Mouse (Mus musculus): ENCODE results near the gene Ryk. TPM values are rescaled to one million over a fixed set of nuclear protein-coding genes. Genes with fewer than 3 reads are reported as not detected.
A peak's percentile ranks its signal among the peaks of the same experiment; 100 is the strongest.

The Ryk gene
- total RNA-seq (2014; rRNA removed; ENCODE audit: low replicate concordance) (60.2 and 66.1 TPM in 2 replicates), polyA plus RNA-seq (2015; fragmentation: Nextera tagmentation; extraction: Ambion mirVana) (8.2 and 8.8 TPM in 2 replicates)

- WGBS = under 1% methylated on average over 85 of the region's 119 CpGs
- ATAC-seq (ENCODE audit: insufficient read depth, low read depth) (peak; percentile 88), DNase-seq (ENCODE audit: low spot score) (peak; percentile 75)
- TF ChIP-seq CTCF (IDR thresholded peaks at IDR 0.05; ENCODE audit: low read depth) (no peak), EP300 (IDR thresholded peaks at IDR 0.05; ENCODE audit: low read depth) (no peak)
- Histone ChIP-seq H3K27me3 (ENCODE audit: control insufficient read depth, insufficient read depth, low read length) (no peaks in the 10 kb centered on the region), H3K9ac (replicated peaks; ENCODE audit: low read depth, low read length) (peak within 1 kb of the TSS; percentile 98), H3K4me1 (ENCODE audit: control insufficient read depth, insufficient read depth) (peaks cover 10% of the 10 kb centered on the region), H3K9me3 (replicated peaks; ENCODE audit: control insufficient read depth, low read length) (no peaks in the 10 kb centered on the region), H3K27ac (ENCODE audit: low read depth) (peak within 1 kb of the TSS; percentile 87), H3K4me2 (ENCODE audit: low read depth, low read length) (peak within 1 kb of the TSS; percentile 91), H3K36me3 (replicated peaks; ENCODE audit: control insufficient read depth, insufficient read depth, low read length) (no peaks in the 10 kb centered on the region), H3K4me3 (ENCODE audit: low read depth, low read length) (peak within 1 kb of the TSS; percentile 96)
Observed at GRCm38 (mm10) chr9:102834742-102835591, at the start of gene Ryk. Gene Ryk, plus strand, starts transcription at chr9:102834917.

- Histone ChIP-seq H3K36me3 (replicated peaks; ENCODE audit: control insufficient read depth, insufficient read depth, low read length) (no peaks in the 10 kb centered on the region), H3K4me3 (ENCODE audit: low read depth, low read length) (no peak overlapping the region), H3K4me1 (ENCODE audit: control insufficient read depth, insufficient read depth) (peaks cover 4% of the 10 kb centered on the region), H3K9me3 (replicated peaks; ENCODE audit: control insufficient read depth, low read length) (no peaks in the 10 kb centered on the region), H3K9ac (replicated peaks; ENCODE audit: low read depth, low read length) (no peak overlapping the region), H3K4me2 (ENCODE audit: low read depth, low read length) (no peak overlapping the region), H3K27me3 (ENCODE audit: control insufficient read depth, insufficient read depth, low read length) (no peaks in the 10 kb centered on the region), H3K27ac (ENCODE audit: low read depth) (no peak overlapping the region)
- no peak for DNase-seq (ENCODE audit: low spot score)
- 79% methylated on average over 3 of the region's 3 CpGs for WGBS
- no peak for TF ChIP-seq EP300 (IDR thresholded peaks at IDR 0.05; ENCODE audit: low read depth)
- TF ChIP-seq CTCF (IDR thresholded peaks at IDR 0.05; ENCODE audit: low read depth) = no peak
- ATAC-seq (ENCODE audit: insufficient read depth, low read depth) = no peak
Observed at GRCm38 (mm10) chr9:102789491-102789890, 45.2 kb upstream of the Ryk start.

- Histone ChIP-seq H3K27ac (ENCODE audit: low read depth) (no peak overlapping the region), H3K9ac (replicated peaks; ENCODE audit: low read depth, low read length) (no peak overlapping the region), H3K36me3 (replicated peaks; ENCODE audit: control insufficient read depth, insufficient read depth, low read length) (no peaks in the 10 kb centered on the region), H3K9me3 (replicated peaks; ENCODE audit: control insufficient read depth, low read length) (no peaks in the 10 kb centered on the region), H3K4me2 (ENCODE audit: low read depth, low read length) (peak overlapping the region; percentile 44), H3K27me3 (ENCODE audit: control insufficient read depth, insufficient read depth, low read length) (no peaks in the 10 kb centered on the region), H3K4me3 (ENCODE audit: low read depth, low read length) (no peak overlapping the region), H3K4me1 (ENCODE audit: control insufficient read depth, insufficient read depth) (peaks cover 4% of the 10 kb centered on the region; the same call in 1 of the 2 replicates)
- ATAC-seq (ENCODE audit: insufficient read depth, low read depth) (no peak), DNase-seq (ENCODE audit: low spot score) (no peak)
- no peak for TF ChIP-seq EP300 (IDR thresholded peaks at IDR 0.05; ENCODE audit: low read depth)
- WGBS = 28% methylated on average over 9 of the region's 9 CpGs
Observed at GRCm38 (mm10) chr9:102791845-102792244, 42.9 kb upstream of the Ryk start.

- ATAC-seq (ENCODE audit: insufficient read depth, low read depth) = no peak
Observed at GRCm38 (mm10) chr9:102792836-102793235, 41.9 kb upstream of the Ryk start.

GRCm38 (mm10) chr9:102793286-102793809 is 41.4 kb upstream of the Ryk start:
- TF ChIP-seq CTCF (IDR thresholded peaks at IDR 0.05; ENCODE audit: low read depth) (no peak), EP300 (IDR thresholded peaks at IDR 0.05; ENCODE audit: low read depth) (no peak)
- WGBS = 56% methylated on average over 12 of the region's 12 CpGs
- Histone ChIP-seq H3K4me1 (ENCODE audit: control insufficient read depth, insufficient read depth) (peaks cover 4% of the 10 kb centered on the region; the same call in 1 of the 2 replicates), H3K4me2 (ENCODE audit: low read depth, low read length) (no peak overlapping the region; the same call in 1 of the 2 replicates), H3K4me3 (ENCODE audit: low read depth, low read length) (no peak overlapping the region), H3K9ac (replicated peaks; ENCODE audit: low read depth, low read length) (no peak overlapping the region), H3K27me3 (ENCODE audit: control insufficient read depth, insufficient read depth, low read length) (no peaks in the 10 kb centered on the region), H3K36me3 (replicated peaks; ENCODE audit: control insufficient read depth, insufficient read depth, low read length) (no peaks in the 10 kb centered on the region), H3K9me3 (replicated peaks; ENCODE audit: control insufficient read depth, low read length) (no peaks in the 10 kb centered on the region), H3K27ac (ENCODE audit: low read depth) (peak overlapping the region; percentile 23; the same call in 1 of the 2 replicates)
- no peak for ATAC-seq (ENCODE audit: insufficient read depth, low read depth)
- no peak for DNase-seq (ENCODE audit: low spot score)

More at GRCm38 (mm10) chr9:102792836-102793235, 41.9 kb upstream of the Ryk start:
- no peak for DNase-seq (ENCODE audit: low spot score)
- TF ChIP-seq EP300 (IDR thresholded peaks at IDR 0.05; ENCODE audit: low read depth) = no peak
- Histone ChIP-seq H3K27me3 (ENCODE audit: control insufficient read depth, insufficient read depth, low read length) (no peaks in the 10 kb centered on the region), H3K4me3 (ENCODE audit: low read depth, low read length) (no peak overlapping the region), H3K4me2 (ENCODE audit: low read depth, low read length) (no peak overlapping the region; the same call in 1 of the 2 replicates), H3K9ac (replicated peaks; ENCODE audit: low read depth, low read length) (no peak overlapping the region), H3K4me1 (ENCODE audit: control insufficient read depth, insufficient read depth) (peaks cover 4% of the 10 kb centered on the region; the same call in 1 of the 2 replicates), H3K36me3 (replicated peaks; ENCODE audit: control insufficient read depth, insufficient read depth, low read length) (no peaks in the 10 kb centered on the region), H3K9me3 (replicated peaks; ENCODE audit: control insufficient read depth, low read length) (no peaks in the 10 kb centered on the region), H3K27ac (ENCODE audit: low read depth) (no peak overlapping the region)
- WGBS = 65% methylated on average over 14 of the region's 15 CpGs

Measured in heart, postnatal 0 days (tissue).